Mouse (Mus musculus) adrenal gland, postnatal 14 days (tissue): ENCODE measurements around the gene Epdr1. TPM values are rescaled to one million over a fixed set of nuclear protein-coding genes. Genes with fewer than 3 reads are reported as not detected.
"Not testable (repeated sequence)": the region's sequence is repeated elsewhere in the genome, so short reads cannot be mapped to it uniquely, and the experiment has no call there.

Source experiments
- DNase-seq: peaks from one replicate; pipeline ENCODE4 v3.0.0; 2021; ENCODE audit warnings: mixed read lengths
- total RNA-seq: library from RNA; stranded (reverse); gene quantifications from 2 replicates; pipeline ENCODE4 v1.2.3, GENCODE M21; 2021

The Epdr1 gene
- total RNA-seq, 1 experiment from 2014 or later: 15.6 TPM

DNA sequence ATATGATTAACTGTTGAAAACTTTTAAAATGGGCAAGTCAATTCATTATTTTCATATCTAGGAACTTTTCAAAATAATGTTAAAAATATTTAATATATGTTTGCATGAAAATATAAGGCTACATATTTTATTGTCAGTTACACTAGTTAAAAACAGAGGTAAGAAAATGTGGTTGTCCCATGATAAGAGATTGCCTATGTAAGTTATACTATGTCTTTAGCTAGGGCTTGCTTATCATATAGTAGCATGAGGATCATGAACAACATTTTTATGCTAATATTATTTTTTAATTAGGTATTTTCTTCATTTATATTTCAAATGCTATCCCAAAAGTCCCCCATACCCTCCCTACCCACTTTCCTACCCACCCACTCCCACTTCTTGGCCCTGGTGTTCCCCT lies 14.8 kb downstream of the Epdr1 start:
- DNase-seq: no peak

- no peak for DNase-seq
Measured at GRCm38 (mm10) chr13:19603719-19604118, 16.0 kb downstream of the Epdr1 start.

- no peak for DNase-seq
Measured at GRCm38 (mm10) chr13:19602531-19602930, 17.2 kb downstream of the Epdr1 start.

DNA sequence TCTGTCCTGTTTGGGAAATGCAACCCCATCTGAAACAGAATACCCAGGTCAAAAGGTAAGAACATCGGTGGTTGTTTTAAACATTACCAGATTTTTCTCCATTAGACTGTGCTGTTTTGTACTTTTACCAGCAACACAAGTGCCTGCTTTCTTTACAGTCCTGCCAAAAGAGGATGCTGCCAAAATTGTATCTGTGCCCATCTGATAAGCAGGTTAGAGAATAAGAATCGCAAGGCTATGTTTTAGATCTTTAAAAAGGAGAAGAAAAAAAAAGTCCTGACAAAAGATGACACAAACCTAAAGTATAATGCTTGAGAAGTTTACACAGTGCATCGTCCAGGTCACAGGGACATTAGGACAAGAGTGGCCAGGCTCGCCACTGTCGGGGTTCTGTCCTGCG lies 20.5 kb downstream of the Epdr1 start:
- DNase-seq: peak; percentile 53

DNA sequence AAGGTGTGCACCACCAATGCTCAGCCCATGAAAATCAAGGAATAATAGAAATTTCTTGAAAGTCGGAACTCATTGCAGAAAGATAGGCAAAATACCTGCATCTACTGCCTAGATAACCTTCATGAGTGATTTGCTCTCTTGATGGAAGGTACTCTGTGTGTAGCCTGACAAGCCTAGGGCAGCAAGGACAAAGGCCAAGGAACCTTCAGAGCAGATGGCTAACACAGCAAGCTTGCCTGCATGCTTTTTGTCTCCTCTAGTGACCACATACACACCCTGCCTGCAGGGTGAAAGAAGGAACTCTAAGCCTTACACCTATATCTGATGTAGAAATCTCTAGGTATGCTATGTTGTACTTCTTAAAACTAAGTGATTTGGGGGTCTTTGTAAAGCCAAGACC lies 24.6 kb downstream of the Epdr1 start:
- DNase-seq: no peak

- peak; percentile 7 for DNase-seq
Measured at GRCm38 (mm10) chr13:19590996-19591759, 28.5 kb downstream of the Epdr1 start.

DNA sequence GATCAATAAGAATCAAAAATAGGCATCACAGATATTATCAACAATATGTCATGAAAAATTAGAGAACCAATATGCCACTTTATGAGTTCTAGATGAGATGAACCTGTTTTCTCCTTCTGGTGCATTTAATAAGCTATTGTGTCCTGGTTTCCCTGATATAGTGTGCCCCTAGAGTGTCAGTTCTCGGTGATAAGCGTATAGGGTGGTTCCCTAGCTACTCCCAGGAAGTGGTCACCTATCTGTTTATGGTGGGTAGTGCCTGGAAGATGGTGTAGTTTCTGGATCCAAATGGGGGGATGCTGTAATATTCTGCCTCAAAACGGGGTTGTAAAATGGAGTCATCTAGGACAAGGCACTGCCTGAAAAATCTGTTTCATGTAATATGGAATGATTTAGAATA lies 43.8 kb downstream of the Epdr1 start:
- no peak for DNase-seq

GRCm38 (mm10) chr13:19574723-19575122 lies 45.0 kb downstream of the Epdr1 start:
- DNase-seq: not testable (repeated sequence)

DNA sequence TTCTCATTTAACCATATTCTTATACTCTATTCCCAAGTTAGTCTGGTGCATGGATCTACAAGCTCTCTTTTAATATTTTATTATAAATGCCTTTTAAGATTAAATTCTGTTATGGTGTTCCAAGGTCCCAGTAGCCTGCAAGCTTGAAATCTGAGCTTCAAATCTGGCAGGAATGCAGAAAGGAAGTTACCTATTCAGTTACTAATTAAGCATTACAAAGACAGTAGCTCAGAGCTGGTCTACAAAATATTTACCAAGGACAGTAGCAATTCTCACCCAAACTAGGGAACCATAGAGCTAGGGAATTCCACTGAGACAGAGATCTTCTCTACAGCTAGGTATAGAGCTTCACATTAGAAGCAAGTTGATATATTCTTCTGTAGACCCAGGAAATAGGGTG lies 49.6 kb downstream of the Epdr1 start:
- DNase-seq: not testable (repeated sequence)

DNA sequence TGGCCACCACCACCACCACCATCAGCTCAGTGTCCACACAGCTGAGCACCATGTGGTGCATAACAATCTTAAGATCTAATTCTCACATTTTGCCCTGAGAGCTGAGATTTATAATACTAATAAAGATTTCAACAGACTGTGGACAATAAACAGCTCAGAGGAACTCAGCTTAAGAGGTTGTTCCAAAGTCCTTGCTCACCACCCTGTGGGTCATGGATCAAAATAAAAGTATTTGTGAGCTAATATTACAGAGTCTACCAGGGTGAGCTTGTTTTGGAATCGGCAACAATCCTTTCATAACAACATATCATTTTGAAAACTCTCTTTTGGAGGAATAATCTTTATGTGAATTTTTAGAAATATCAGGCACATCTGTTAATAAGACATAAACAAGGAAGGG lies 57.2 kb downstream of the Epdr1 start:
- DNase-seq: no peak

- DNase-seq: no peak
Measured at GRCm38 (mm10) chr13:19555391-19555790, 64.3 kb downstream of the Epdr1 start.

Other genes starting within 250 kb of the Epdr1 start
- 26.9 and 27.8 TPM in 2 replicates for gene Stard3nl, start 224.1 kb downstream of the Epdr1 start, total RNA-seq
- gene Sfrp4, start 3.2 kb upstream of the Epdr1 start, total RNA-seq: 2.8 and 3.7 TPM in 2 replicates
- not detected in 2 replicates for gene Nme8, start 77.9 kb upstream of the Epdr1 start, total RNA-seq
- 0.15 and 0.60 TPM in 2 replicates for gene Gpr141, start 204.3 kb upstream of the Epdr1 start, total RNA-seq